ENCODE assay signal across 11 mouse cellular contexts in genomic region chr5:148837069-148837468, GRCm38 (mm10).
DNase-seq lines count a peak whose midpoint lies in the region; ATAC-seq and TF ChIP-seq lines count a peak whose summit lies in the region.
"Had no signal": no experiment of that assay in that cellular context is flagged by ENCODE, and none has a peak within 500 bp of the region (broad histone marks: within the 10 kb centered on the region; RNA-seq: fewer than 3 reads in every experiment).

No protein-coding gene starts in this region.

- no peak for ATAC-seq in midbrain, postnatal 0 days (ENCODE audit: low FRiP score)
- ATAC-seq in common myeloid progenitor, adult 5-6 weeks (replicated peaks; ENCODE audit: low read depth, poor library complexity, severe bottlenecking): peak; percentile 100
- ATAC-seq in hindbrain, embryonic 12.5 days (ENCODE audit: low FRiP score): no peak

- H3K4me1 ChIP-seq in midbrain, embryonic 10.5 days: peaks cover 2% of the 10 kb centered on the region
- no peaks in the 10 kb centered on the region for H3K4me1 ChIP-seq in midbrain, postnatal 0 days (ENCODE audit: insufficient read depth, low read length)
- H3K4me1 ChIP-seq in hindbrain, embryonic 12.5 days: no peaks in the 10 kb centered on the region; the same call in 1 of the 2 replicates

- peaks cover 25% of the 10 kb centered on the region for H3K27me3 ChIP-seq in midbrain, embryonic 10.5 days (ENCODE audit: low read depth, poor library complexity, severe bottlenecking)
- no peaks in the 10 kb centered on the region for H3K27me3 ChIP-seq in midbrain, postnatal 0 days (ENCODE audit: insufficient read depth, low read length)
- H3K27me3 ChIP-seq in hindbrain, embryonic 12.5 days: peaks cover 15% of the 10 kb centered on the region

- no peak overlapping the region for H3K4me2 ChIP-seq in midbrain, postnatal 0 days (ENCODE audit: low read depth, low read length, poor library complexity, severe bottlenecking)
- no peak overlapping the region for H3K4me2 ChIP-seq in hindbrain, embryonic 12.5 days (replicated peaks)
- H3K4me2 ChIP-seq: hindbrain, embryonic 13.5 days; limb, embryonic 15.5 days had no signal

- WGBS in midbrain, embryonic 10.5 days: 33% methylated on average over 8 of the region's 8 CpGs
- WGBS in midbrain, postnatal 0 days: 49% methylated on average over 8 of the region's 8 CpGs
- WGBS in hindbrain, embryonic 12.5 days: 40% methylated on average over 8 of the region's 8 CpGs

- no peak overlapping the region for H3K9ac ChIP-seq in midbrain, postnatal 0 days (replicated peaks; ENCODE audit: low read length, poor library complexity, severe bottlenecking)
- no peak overlapping the region for H3K9ac ChIP-seq in hindbrain, embryonic 12.5 days
- H3K9ac ChIP-seq: hindbrain, embryonic 13.5 days; limb, embryonic 15.5 days had no signal

- no peak overlapping the region for H3K4me3 ChIP-seq in midbrain, embryonic 10.5 days
- no peak overlapping the region for H3K4me3 ChIP-seq in midbrain, postnatal 0 days (ENCODE audit: low read depth, low read length)
- H3K4me3 ChIP-seq in hindbrain, embryonic 12.5 days: no peak overlapping the region
- H3K4me3 ChIP-seq: hindbrain, embryonic 13.5 days; limb, embryonic 15.5 days had no signal

- peak; percentile 30 for DNase-seq in midbrain, embryonic 10.5 days (ENCODE audit: low spot score)
- DNase-seq in midbrain, postnatal 0 days (ENCODE audit: low spot score): no peak
- DNase-seq in lung, postnatal 10 days: peak; percentile 19
- peak; percentile 30 to 60 for DNase-seq in thymus, postnatal 36 days
- DNase-seq in adrenal gland, postnatal 36 days: no peak
- no peak for DNase-seq in left cerebral cortex, adult 18-20 months (ENCODE audit: low spot score in 2 of 2)
- DNase-seq: right cerebral cortex, postnatal 14 days had no signal

- H3K27ac ChIP-seq in midbrain, embryonic 10.5 days (replicated peaks): no peak overlapping the region
- H3K27ac ChIP-seq in midbrain, postnatal 0 days (ENCODE audit: low read depth, low read length): no peak overlapping the region
- no peak overlapping the region for H3K27ac ChIP-seq in hindbrain, embryonic 12.5 days
- H3K27ac ChIP-seq: hindbrain, embryonic 13.5 days; limb, embryonic 15.5 days had no signal

- no peak for TF ChIP-seq CTCF in midbrain, postnatal 0 days (IDR thresholded peaks at IDR 0.05)

- H3K36me3 ChIP-seq in midbrain, embryonic 10.5 days: no peaks in the 10 kb centered on the region
- H3K36me3 ChIP-seq in midbrain, postnatal 0 days (ENCODE audit: insufficient read depth, low read length): no peaks in the 10 kb centered on the region
- H3K36me3 ChIP-seq in hindbrain, embryonic 12.5 days: no peaks in the 10 kb centered on the region
- H3K36me3 ChIP-seq: hindbrain, embryonic 13.5 days; limb, embryonic 15.5 days had no signal

- H3K9me3 ChIP-seq in midbrain, embryonic 10.5 days (replicated peaks): no peaks in the 10 kb centered on the region
- H3K9me3 ChIP-seq in midbrain, postnatal 0 days (ENCODE audit: low read length): no peaks in the 10 kb centered on the region
- no peaks in the 10 kb centered on the region for H3K9me3 ChIP-seq in hindbrain, embryonic 12.5 days (replicated peaks)
- H3K9me3 ChIP-seq: hindbrain, embryonic 13.5 days; limb, embryonic 15.5 days had no signal

Comparison
In these comparisons a context has a peak if more than half of its experiments do, and no peak if none do; other contexts are left out.
1. DNase-seq: peak in midbrain, embryonic 10.5 days (single experiment), lung, postnatal 10 days (single experiment) and thymus, postnatal 36 days (2 of 2); none in midbrain, postnatal 0 days (single experiment), adrenal gland, postnatal 36 days (0 of 2) and left cerebral cortex, adult 18-20 months (0 of 2).